Mouse (Mus musculus): Measurements from ENCODE around the gene Snx30. TPM values are rescaled to one million over a fixed set of nuclear protein-coding genes. Genes with fewer than 3 reads are reported as not detected.

Snx30 gene
- polyA plus RNA-seq, 1 experiment from 2014 or later: 17.3 TPM

DNA sequence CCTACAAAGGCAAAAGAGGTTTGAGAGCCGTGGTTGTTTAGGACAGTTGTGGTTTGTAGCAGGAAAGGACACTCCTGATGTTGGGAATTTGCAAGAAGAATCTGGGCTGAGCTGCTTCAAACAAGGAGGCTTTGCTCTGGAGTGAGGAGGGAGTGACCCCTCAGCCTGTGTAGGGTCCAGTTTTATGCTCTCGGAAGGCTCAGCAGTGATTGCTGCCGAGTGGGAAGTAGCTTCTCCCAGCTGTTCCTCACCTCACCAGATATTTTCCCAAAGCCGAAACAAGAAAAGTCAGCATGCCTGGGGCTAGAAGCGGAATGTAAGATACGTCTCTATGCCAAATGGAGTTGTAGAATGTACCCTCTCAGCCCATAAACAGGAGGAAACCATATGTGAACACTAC is 96.2 kb downstream of the Snx30 start:
- Histone ChIP-seq H3K4me3 (no peak overlapping the region), H3K9ac (no peak overlapping the region), H3K4me2 (replicated peaks) (no peak overlapping the region), H3K9me3 (replicated peaks) (no peaks in the 10 kb centered on the region), H3K27me3 (no peaks in the 10 kb centered on the region), H3K4me1 (no peaks in the 10 kb centered on the region), H3K36me3 (peaks cover 22% of the 10 kb centered on the region), H3K27ac (no peak overlapping the region)
- WGBS: 86% methylated on average over 6 of the region's 6 CpGs
- ATAC-seq (ENCODE audit: low FRiP score): no peak

DNA sequence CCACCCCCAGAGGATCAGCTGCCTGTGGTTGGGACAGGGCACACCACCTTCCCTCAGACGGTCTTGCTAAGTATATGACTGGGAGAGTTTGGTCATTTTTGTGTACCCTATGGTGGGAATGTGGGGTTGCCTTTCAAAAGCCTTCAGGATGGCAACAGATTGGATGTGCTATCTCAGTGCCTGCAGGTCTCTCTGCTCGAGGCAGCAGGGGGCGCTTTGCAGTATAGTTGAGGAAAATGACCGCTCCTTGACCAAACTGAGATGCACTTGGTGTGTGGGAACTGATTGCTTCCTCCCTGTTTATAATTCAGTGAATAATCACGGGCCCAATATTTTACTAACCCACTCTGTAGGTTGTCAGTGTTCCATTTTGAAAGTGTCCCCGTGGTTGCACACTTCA is 96.9 kb downstream of the Snx30 start:
- H3K4me1 ChIP-seq: no peaks in the 10 kb centered on the region
- H3K36me3 ChIP-seq: peaks cover 14% of the 10 kb centered on the region
- no peak overlapping the region for H3K9ac ChIP-seq
- no peak overlapping the region for H3K4me2 ChIP-seq (replicated peaks)
- no peak overlapping the region for H3K27ac ChIP-seq
- H3K27me3 ChIP-seq: no peaks in the 10 kb centered on the region
- no peaks in the 10 kb centered on the region for H3K9me3 ChIP-seq (replicated peaks)
- 0 out of 2 replicates have a peak, but pooled peaks have one; percentile 6 for ATAC-seq (ENCODE audit: low FRiP score)
- H3K4me3 ChIP-seq: no peak overlapping the region
- 70% methylated on average over 6 of the region's 6 CpGs for WGBS

DNA sequence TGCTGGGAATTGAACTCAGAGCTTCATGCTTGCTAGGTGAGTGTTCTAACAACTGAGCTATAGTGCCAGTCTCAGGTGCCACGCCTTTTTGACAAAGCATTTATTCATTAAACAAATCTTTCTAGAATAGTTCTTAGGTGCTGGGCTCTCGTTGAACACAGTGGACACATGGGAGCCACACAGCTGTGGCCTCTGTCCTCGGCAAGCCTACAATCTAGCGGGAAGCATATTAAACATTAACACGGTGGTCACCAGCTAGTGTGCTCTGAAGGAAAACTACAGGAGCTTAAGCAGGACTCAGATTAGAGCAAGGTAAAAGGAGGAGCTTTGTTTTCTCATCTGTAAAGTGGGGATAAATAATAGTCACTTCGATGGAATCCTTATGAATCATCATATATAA is 101.5 kb downstream of the Snx30 start:
- no peak overlapping the region for H3K4me2 ChIP-seq (replicated peaks)
- H3K9ac ChIP-seq: no peak overlapping the region
- WGBS: 81% methylated on average over 6 of the region's 6 CpGs

DNA sequence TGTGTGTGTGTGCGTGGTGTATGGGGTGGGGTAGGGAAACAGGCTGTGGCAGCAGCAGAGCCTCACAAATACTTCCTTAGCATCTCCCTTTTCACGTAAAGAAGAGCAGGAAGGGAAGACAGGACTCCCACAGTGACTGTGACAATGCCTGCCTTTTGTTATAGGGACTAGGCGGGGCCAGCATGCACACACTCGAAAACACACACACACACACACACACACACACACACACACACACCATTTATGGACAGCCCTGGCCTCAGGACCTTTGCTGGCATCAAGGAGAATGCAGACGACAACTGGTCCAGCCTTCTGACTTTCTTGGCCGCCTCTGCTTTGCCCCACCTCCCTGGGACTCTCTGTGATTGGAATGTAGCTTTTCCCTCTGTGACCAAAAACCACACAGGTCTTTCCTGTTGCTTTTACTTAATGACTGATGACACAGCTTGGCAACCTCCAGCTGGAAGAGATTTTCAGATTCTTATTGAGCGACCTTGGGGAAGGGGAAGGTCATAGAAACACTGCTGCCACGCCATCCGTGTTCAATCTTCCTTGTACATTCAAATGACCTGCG is 102.1 kb downstream of the Snx30 start:
- H3K9me3 ChIP-seq (replicated peaks): no peaks in the 10 kb centered on the region
- H3K27ac ChIP-seq: no peak overlapping the region
- no peaks in the 10 kb centered on the region for H3K36me3 ChIP-seq
- no peak overlapping the region for H3K9ac ChIP-seq
- H3K27me3 ChIP-seq: no peaks in the 10 kb centered on the region
- H3K4me3 ChIP-seq: no peak overlapping the region
- ATAC-seq (ENCODE audit: low FRiP score): no peak
- H3K4me1 ChIP-seq: no peaks in the 10 kb centered on the region
- H3K4me2 ChIP-seq (replicated peaks): no peak overlapping the region
- WGBS: 43% methylated on average over 10 of the region's 10 CpGs

More for the DNA sequence above, 101.5 kb downstream of the Snx30 start:
- Histone ChIP-seq H3K36me3 (no peaks in the 10 kb centered on the region), H3K27me3 (no peaks in the 10 kb centered on the region), H3K27ac (no peak overlapping the region), H3K9me3 (replicated peaks) (no peaks in the 10 kb centered on the region), H3K4me3 (no peak overlapping the region), H3K4me1 (no peaks in the 10 kb centered on the region)
- no peak for ATAC-seq (ENCODE audit: low FRiP score)

DNA sequence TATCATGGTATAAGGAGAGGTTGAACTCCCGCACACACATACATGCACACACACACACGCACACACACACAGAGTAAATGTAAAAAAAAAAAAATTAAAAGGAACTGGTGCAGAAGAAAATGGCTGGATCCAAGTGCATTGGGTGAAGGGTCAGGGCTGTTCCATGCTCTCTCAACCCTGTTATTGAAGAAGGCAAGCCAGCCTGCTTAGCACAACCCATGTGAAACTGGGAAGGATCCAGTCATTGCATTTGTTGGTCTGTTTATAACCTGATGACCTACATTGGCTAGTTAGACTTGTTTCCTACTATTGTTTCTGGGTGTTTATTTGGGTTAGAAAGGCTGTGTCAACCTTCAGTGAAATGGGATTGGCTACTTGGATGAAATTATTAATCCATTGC is 103.1 kb downstream of the Snx30 start:
- no peak for ATAC-seq (ENCODE audit: low FRiP score)
- Histone ChIP-seq H3K9ac (no peak overlapping the region), H3K36me3 (no peaks in the 10 kb centered on the region), H3K27me3 (peaks cover under 1% of the 10 kb centered on the region; the same call in 1 of the 2 replicates), H3K4me3 (no peak overlapping the region), H3K4me1 (no peaks in the 10 kb centered on the region), H3K4me2 (replicated peaks) (no peak overlapping the region), H3K27ac (no peak overlapping the region), H3K9me3 (replicated peaks) (no peaks in the 10 kb centered on the region)
- 85% methylated on average over 2 of the region's 2 CpGs for WGBS

DNA sequence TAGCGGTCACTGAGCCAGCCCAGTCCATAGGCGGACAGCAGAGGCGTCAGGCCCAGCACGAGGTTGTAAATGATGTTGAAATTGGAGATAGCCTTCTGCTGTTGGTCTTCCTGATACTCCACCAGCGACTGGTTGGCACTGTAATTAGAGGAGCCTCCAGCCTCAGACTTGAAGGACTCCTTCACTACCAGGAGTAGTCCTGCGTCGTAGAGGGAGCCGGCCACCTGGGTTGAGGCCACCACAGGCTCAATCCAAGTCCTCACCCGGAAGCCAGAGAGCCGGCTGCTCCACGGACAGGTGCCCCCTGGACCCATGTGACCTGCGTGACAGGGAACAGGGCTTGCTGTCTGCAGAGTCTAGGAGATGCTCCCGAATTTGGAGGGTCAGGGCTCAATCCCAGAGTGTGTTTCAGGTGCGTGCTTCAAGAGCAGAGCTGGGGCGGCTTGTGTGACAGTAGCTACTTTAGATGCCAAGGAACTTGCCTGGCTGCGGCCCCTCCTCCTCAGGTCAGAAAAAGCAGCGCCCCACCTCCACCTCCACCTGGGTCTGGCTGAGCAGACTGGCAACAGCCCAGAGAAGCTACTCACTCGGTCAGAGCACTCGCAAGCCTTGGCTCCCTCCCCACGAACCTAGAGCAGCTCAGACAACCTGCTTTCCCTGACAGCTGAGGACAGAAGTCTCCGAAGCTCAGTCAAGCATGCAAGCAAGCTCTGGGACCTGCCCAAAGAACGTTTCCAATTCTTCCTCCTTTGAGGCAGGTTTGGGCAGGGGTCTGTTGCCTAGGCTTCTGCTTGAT is 109.2 kb downstream of the Snx30 start, which contains the start of gene Slc46a2:
Gene Slc46a2, minus strand, starts transcription at position 449 of the 796 bp plus-strand sequence.
- no peak within 1 kb of the TSS for H3K9ac ChIP-seq
- peak within 1 kb of the TSS; percentile 31; the same call in 1 of the 2 replicates for H3K4me2 ChIP-seq (replicated peaks)
- no peaks in the 10 kb centered on the region for H3K36me3 ChIP-seq
- ATAC-seq (ENCODE audit: low FRiP score): no peak
- no peak within 1 kb of the TSS for H3K4me3 ChIP-seq
- peaks cover 20% of the 10 kb centered on the region for H3K27me3 ChIP-seq
- H3K4me1 ChIP-seq: no peaks in the 10 kb centered on the region
- 17% methylated on average over 22 of the region's 22 CpGs for WGBS
- no peak within 1 kb of the TSS for H3K27ac ChIP-seq
- H3K9me3 ChIP-seq (replicated peaks): no peaks in the 10 kb centered on the region

DNA sequence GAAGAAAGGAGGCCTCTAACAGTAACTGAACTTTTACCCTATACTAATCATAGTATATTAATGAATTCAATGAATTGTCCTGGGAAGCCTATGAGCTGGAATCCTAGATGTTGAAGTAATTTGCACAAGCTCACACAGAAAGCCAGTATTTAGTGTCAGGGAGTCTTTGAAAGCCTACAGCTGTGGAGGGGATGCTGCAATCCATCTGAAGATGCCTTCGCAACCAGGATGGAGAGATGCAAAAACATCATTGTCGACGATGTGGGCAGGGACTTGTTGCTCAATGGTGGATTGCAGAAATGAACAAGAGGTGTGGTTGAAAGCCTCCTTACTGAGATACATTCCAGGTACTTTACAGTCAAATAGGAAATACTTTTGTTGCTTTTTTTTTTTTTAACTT is 112.3 kb downstream of the Snx30 start:
- H3K4me1 ChIP-seq: no peaks in the 10 kb centered on the region
- H3K4me3 ChIP-seq: no peak overlapping the region
- H3K27me3 ChIP-seq: peaks cover 20% of the 10 kb centered on the region
- no peak overlapping the region for H3K9ac ChIP-seq
- 97% methylated on average over 3 of the region's 3 CpGs for WGBS
- H3K27ac ChIP-seq: no peak overlapping the region
- no peaks in the 10 kb centered on the region for H3K36me3 ChIP-seq
- no peak overlapping the region for H3K4me2 ChIP-seq (replicated peaks)
- H3K9me3 ChIP-seq (replicated peaks): no peaks in the 10 kb centered on the region
- no peak for ATAC-seq (ENCODE audit: low FRiP score)

DNA sequence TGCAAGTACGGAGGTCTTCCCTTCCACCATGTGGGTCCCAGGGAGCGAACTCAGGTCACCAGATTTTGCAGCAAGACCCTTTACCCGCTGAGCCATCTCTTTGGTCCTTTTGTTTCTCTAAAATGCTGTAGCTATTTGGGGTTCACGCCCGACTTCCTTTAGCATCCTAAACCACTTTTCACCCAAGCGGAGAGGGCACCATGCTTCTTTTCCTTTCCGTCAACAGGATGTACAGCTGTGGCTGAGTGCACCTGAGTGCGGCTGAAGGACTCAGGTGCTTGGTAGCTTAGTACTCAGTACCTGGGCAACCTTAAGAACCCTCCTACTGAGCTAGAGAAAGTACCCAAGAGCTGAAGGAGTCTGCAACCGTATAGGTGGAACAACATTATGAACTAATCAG is 119.4 kb downstream of the Snx30 start:
- Histone ChIP-seq H3K9me3 (replicated peaks) (no peaks in the 10 kb centered on the region), H3K4me3 (no peak overlapping the region), H3K4me1 (no peaks in the 10 kb centered on the region), H3K4me2 (replicated peaks) (no peak overlapping the region), H3K27ac (no peak overlapping the region), H3K27me3 (no peaks in the 10 kb centered on the region), H3K9ac (no peak overlapping the region), H3K36me3 (no peaks in the 10 kb centered on the region)
- no peak for ATAC-seq (ENCODE audit: low FRiP score)
- WGBS: 87% methylated on average over 9 of the region's 9 CpGs

DNA sequence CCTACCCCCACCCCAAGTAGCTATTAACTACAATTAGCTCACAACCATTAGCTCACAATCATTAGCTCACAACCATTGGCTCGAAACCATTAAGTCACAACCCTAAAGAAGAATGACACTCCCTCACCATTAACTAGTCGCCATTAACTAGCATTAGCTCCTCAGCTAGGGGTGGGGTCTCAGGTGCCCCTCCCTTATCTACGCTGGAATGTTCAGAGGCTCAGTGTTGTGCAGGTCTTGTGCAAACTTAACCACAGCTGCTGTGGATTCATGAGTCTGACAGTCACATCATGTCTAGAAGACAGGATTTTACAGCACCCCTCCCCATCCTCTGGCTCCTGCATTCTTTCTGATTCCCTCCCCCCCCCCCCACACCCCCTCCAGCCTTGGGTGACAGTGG is 122.0 kb downstream of the Snx30 start:
- Histone ChIP-seq H3K9me3 (replicated peaks) (no peaks in the 10 kb centered on the region), H3K4me1 (no peaks in the 10 kb centered on the region), H3K4me2 (replicated peaks) (no peak overlapping the region), H3K27me3 (no peaks in the 10 kb centered on the region), H3K4me3 (no peak overlapping the region), H3K27ac (no peak overlapping the region), H3K36me3 (no peaks in the 10 kb centered on the region), H3K9ac (no peak overlapping the region)
- WGBS: 88% methylated on average over 3 of the region's 3 CpGs
- ATAC-seq (ENCODE audit: low FRiP score): no peak

DNA sequence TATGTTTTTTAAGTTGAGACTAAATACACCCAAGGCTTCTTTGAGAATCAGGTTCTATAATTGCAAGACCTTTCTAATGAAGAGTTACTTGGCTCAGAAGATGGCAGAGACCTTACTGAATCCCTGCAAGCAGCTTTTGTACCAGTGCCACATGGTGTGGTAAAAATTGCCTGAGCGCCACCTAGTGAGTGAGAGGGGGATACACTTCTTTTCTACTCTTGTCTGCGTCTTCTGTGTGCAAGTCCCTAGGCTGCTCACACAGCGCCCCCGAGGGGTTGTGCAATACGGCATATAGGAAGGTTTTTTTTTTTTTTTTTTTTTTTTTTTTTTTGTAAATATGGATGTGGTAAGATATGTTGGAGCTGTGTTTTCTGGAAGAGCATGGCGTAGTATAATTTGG is 122.7 kb downstream of the Snx30 start:
- Histone ChIP-seq H3K27ac (no peak overlapping the region), H3K9me3 (replicated peaks) (no peaks in the 10 kb centered on the region), H3K9ac (no peak overlapping the region), H3K4me2 (replicated peaks) (no peak overlapping the region), H3K36me3 (no peaks in the 10 kb centered on the region), H3K4me3 (no peak overlapping the region), H3K27me3 (no peaks in the 10 kb centered on the region), H3K4me1 (no peaks in the 10 kb centered on the region)
- ATAC-seq (ENCODE audit: low FRiP score): no peak
- 21% methylated on average over 6 of the region's 6 CpGs for WGBS

DNA sequence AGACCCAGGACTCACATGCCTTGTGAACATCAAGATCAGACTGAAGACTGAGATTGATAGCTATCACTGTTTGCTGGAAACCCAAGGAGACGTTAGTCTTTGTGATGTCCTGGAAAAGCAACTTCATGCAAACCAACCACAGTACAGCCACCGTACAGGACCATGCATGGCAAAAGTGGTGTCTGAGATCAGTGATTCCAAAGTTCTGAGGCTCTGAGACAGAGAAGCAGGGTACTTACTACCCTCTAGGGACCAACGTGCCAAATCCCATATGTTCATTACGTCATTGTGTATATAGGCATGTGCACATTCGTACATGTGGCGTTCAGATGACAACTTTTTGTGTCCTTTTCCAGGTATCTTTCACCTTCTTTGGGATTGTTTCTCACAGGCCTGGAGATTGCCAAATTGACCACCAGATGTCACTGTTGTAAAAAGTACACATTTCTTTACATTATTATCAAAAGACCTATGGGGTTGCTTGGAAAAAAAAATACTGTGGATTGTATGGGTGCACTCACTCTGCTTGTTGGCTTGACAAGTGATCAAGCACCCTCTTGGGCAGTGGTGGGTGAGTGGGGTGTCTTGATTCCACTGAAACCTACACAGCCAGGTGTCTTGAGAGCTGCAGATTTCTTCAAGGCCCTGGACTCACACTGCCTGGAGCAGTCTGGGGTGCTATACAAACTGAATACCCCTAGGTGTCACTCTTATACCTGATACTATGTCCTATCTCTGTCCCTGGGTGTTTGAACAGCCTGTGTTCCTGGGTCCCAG is 127.1 kb downstream of the Snx30 start:
- ATAC-seq (ENCODE audit: low FRiP score): peak; percentile 77
- Histone ChIP-seq H3K27me3 (no peaks in the 10 kb centered on the region), H3K9me3 (replicated peaks) (no peaks in the 10 kb centered on the region), H3K36me3 (no peaks in the 10 kb centered on the region), H3K9ac (no peak overlapping the region), H3K4me2 (replicated peaks) (no peak overlapping the region), H3K4me1 (no peaks in the 10 kb centered on the region), H3K4me3 (no peak overlapping the region), H3K27ac (no peak overlapping the region)
- WGBS: 49% methylated on average over 6 of the region's 6 CpGs

DNA sequence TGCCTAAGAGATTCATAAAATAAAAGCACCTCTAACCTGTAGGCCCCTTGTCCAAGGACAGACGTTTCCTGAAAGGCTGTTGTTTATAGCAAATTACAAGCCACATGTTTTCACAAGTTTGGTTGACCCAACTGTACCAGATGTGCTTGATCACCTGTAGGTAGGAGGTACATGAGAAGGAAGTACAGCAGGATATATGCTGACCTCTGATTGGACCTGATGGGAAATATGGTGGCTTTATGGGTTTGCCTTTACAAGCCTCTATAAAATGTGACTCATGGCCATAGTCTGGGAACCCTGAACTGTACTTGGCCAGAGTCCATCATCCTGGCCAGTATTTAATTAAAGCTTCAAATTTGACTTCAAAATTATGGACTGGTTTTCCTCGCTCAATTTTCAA is 131.9 kb downstream of the Snx30 start:
- H3K9me3 ChIP-seq (replicated peaks): no peaks in the 10 kb centered on the region
- no peaks in the 10 kb centered on the region for H3K36me3 ChIP-seq
- ATAC-seq (ENCODE audit: low FRiP score): no peak
- no peak overlapping the region for H3K27ac ChIP-seq
- H3K4me3 ChIP-seq: no peak overlapping the region
- H3K27me3 ChIP-seq: no peaks in the 10 kb centered on the region
- H3K4me1 ChIP-seq: no peaks in the 10 kb centered on the region
- H3K9ac ChIP-seq: no peak overlapping the region
- 74% methylated on average over 2 of the region's 2 CpGs for WGBS
- H3K4me2 ChIP-seq (replicated peaks): no peak overlapping the region

All from hindbrain, embryonic 12.5 days (tissue).